Mouse (Mus musculus): Measurements from ENCODE around the gene Mpzl1. TPM values are rescaled to one million over a fixed set of nuclear protein-coding genes. Genes with fewer than 3 reads are reported as not detected.

The Mpzl1 gene
- polyA plus RNA-seq, 2 experiments = 19.4 to 24.6 TPM

DNA sequence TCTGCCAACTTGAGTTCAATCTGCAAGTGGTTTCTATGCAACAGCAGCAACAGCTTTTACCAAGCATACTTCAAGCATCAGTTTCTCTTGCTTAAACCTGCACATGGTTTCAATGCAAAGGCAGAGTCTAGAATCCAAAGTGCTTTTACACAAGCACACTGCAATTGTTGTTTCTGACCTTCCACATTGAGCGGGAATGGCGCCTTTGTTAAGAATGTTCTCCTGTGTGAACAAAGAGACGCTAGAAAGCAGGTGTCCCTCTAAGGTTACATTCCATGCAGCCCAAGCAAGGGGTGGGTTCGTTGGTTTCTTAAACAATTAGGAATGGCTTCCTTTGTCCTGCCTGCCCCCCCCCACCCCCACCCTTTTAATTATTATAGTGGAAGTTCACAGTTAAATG is 20.4 kb downstream of the Mpzl1 start:
- Histone ChIP-seq H3K27me3 (ENCODE audit: control insufficient read depth, insufficient read depth, low read length) (no peaks in the 10 kb centered on the region), H3K9me3 (ENCODE audit: control insufficient read depth, low read length) (no peaks in the 10 kb centered on the region), H3K4me1 (replicated peaks; ENCODE audit: control insufficient read depth in 2 of 2, insufficient read depth in 2 of 2, low read length in 1 of 2) (peaks cover 0 to 26% of the 10 kb centered on the region in 2 experiments; a peak in 2 of 4 replicates), H3K27ac (no peak overlapping the region), H3K9ac (replicated peaks) (no peak overlapping the region), H3K4me2 (ENCODE audit: low read depth) (no peak overlapping the region), H3K36me3 (replicated peaks; ENCODE audit: control insufficient read depth, insufficient read depth, low read depth) (no peaks in the 10 kb centered on the region), H3K4me3 (ENCODE audit: insufficient read depth in 1 of 2, low read depth in 2 of 2, low read length in 2 of 2) (no peak overlapping the region)
- WGBS (ENCODE audit: insufficient replicate concordance) = 78% methylated on average over 4 of the region's 4 CpGs
- ATAC-seq (ENCODE audit: insufficient read depth) (no peak), DNase-seq (ENCODE audit: low read depth in 3 of 3, low spot score in 3 of 3) (no peak)
- TF ChIP-seq EP300 (IDR thresholded peaks at IDR 0.05; ENCODE audit: low read depth) (no peak), CTCF (IDR thresholded peaks at IDR 0.05; ENCODE audit: low read depth) (no peak)

DNA sequence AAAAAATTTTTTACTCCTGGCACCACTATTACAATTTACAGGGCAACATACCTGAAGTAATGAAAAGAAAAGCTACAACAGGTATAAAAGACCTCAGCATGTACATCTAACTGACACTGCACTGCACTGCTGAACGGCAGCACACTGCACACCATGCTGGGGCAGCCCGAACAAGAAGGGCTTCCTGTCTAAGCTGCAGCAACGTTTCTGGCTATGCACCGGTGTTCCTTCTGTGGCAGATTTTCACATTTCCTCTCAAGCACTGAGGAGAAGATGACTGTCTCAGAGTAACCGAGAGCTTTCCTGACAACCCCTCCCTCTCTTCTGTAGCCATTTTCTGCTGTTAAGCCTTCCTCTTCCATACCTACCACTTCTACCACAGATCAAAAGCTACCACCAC is 21.6 kb downstream of the Mpzl1 start:
- Histone ChIP-seq H3K36me3 (replicated peaks; ENCODE audit: control insufficient read depth, insufficient read depth, low read depth) (no peaks in the 10 kb centered on the region), H3K4me3 (ENCODE audit: insufficient read depth in 1 of 2, low read depth in 2 of 2, low read length in 2 of 2) (no peak overlapping the region), H3K9me3 (ENCODE audit: control insufficient read depth, low read length) (no peaks in the 10 kb centered on the region), H3K9ac (replicated peaks) (no peak overlapping the region), H3K4me2 (ENCODE audit: low read depth) (no peak overlapping the region), H3K4me1 (replicated peaks; ENCODE audit: control insufficient read depth in 2 of 2, insufficient read depth in 2 of 2, low read length in 1 of 2) (peaks cover 0 to 19% of the 10 kb centered on the region in 2 experiments; a peak in 2 of 4 replicates), H3K27ac (no peak overlapping the region), H3K27me3 (ENCODE audit: control insufficient read depth, insufficient read depth, low read length) (no peaks in the 10 kb centered on the region)
- DNase-seq (ENCODE audit: low read depth in 3 of 3, low spot score in 3 of 3) = no peak
- no peak for ATAC-seq (ENCODE audit: insufficient read depth)
- 18% methylated on average over 5 of the region's 5 CpGs for WGBS (ENCODE audit: insufficient replicate concordance)
- TF ChIP-seq EP300 (IDR thresholded peaks at IDR 0.05; ENCODE audit: low read depth) (no peak), CTCF (IDR thresholded peaks at IDR 0.05; ENCODE audit: low read depth) (no peak)

DNA sequence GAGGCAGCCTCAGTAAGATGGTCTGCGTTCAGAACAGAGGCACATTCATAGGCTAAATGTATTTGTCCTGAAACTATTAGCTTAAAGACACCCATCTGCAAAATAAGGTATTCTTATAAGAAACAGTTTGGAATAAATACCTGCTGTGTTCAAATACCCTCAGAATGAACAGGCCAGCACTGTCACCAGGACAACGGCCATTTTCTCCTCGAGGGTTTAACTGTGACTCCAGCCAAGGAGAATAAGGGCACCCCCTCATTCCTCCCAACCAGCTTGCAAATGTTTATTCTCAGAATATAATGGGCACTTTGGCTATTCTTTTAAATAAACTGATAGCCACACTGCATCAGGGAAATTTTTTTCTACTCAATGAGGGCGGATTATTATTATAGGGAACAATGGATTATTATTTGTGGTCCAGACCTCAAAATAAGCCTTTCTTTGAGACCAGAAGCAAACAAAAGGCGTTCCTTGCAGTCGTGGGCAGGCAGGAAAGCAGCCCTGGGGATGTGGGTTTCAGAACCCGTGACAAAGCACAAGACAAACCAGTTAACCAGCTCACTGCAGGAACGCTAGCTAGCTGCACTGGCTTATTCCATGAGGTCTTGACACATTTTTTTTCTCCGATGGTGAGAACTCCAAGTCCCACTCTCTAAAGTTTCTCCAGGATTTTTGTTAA is 23.9 kb downstream of the Mpzl1 start:
- H3K27ac ChIP-seq = no peak overlapping the region
- DNase-seq (ENCODE audit: low read depth in 3 of 3, low spot score in 3 of 3) (no peak), ATAC-seq (ENCODE audit: insufficient read depth) (no peak)
- 49% methylated on average over 9 of the region's 9 CpGs for WGBS (ENCODE audit: insufficient replicate concordance)
- peaks cover 0 to 6% of the 10 kb centered on the region in 2 experiments; a peak in 2 of 4 replicates for H3K4me1 ChIP-seq (replicated peaks; ENCODE audit: control insufficient read depth in 2 of 2, insufficient read depth in 2 of 2, low read length in 1 of 2)
- no peaks in the 10 kb centered on the region for H3K9me3 ChIP-seq (ENCODE audit: control insufficient read depth, low read length)
- H3K4me2 ChIP-seq (ENCODE audit: low read depth) = no peak overlapping the region
- no peaks in the 10 kb centered on the region for H3K27me3 ChIP-seq (ENCODE audit: control insufficient read depth, insufficient read depth, low read length)
- no peak overlapping the region for H3K4me3 ChIP-seq (ENCODE audit: insufficient read depth in 1 of 2, low read depth in 2 of 2, low read length in 2 of 2)
- H3K9ac ChIP-seq (replicated peaks) = no peak overlapping the region
- TF ChIP-seq CTCF (IDR thresholded peaks at IDR 0.05; ENCODE audit: low read depth) = no peak
- no peak for TF ChIP-seq EP300 (IDR thresholded peaks at IDR 0.05; ENCODE audit: low read depth)
- no peaks in the 10 kb centered on the region for H3K36me3 ChIP-seq (replicated peaks; ENCODE audit: control insufficient read depth, insufficient read depth, low read depth)

DNA sequence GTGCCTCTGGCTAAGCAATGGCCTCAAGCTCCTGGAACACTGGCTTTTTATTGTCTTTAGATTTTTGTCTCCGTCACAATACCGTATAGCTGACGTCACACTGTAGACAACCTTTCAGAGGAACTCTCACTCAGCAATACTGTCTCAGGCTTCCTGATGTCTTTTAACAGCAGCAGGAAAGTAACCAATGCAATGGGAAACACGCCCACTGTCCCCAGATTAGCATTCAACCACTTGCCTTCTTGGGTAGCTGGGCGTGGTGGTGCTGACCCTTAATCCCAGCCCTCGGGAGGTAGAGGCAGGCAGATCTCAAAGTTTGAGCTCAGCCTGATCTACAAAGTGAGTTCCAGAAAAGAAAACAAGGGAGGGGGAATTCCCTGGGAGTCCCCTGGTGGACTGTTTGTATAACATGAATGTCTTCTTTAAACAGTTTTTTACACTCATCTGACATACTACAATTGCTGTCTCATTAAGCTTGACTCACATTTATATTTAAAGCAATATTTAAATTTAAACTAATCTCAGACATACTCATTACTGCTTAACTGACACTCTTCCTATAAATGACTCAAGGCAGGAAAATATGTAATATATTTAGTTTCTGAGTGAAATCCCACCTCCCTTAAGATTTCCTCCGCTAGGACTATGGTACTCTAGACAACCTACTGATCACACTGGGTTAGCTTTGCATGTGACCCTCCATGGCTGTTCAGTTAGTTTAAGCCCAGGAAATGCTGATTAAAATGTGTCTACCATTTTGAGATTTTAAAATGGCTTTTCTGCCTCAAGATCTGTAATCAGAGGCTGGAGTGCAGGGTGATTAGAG is 24.6 kb downstream of the Mpzl1 start:
- ATAC-seq (ENCODE audit: insufficient read depth) = peak; percentile 32; the same call in 1 of the 2 replicates
- 38% methylated on average over 7 of the region's 7 CpGs for WGBS (ENCODE audit: insufficient replicate concordance)
- H3K9me3 ChIP-seq (ENCODE audit: control insufficient read depth, low read length) = no peaks in the 10 kb centered on the region
- no peak overlapping the region for H3K9ac ChIP-seq (replicated peaks)
- no peak for DNase-seq (ENCODE audit: low read depth in 3 of 3, low spot score in 3 of 3)
- H3K4me3 ChIP-seq (ENCODE audit: insufficient read depth in 1 of 2, low read depth in 2 of 2, low read length in 2 of 2) = no peak overlapping the region
- H3K36me3 ChIP-seq (replicated peaks; ENCODE audit: control insufficient read depth, insufficient read depth, low read depth) = no peaks in the 10 kb centered on the region
- H3K4me2 ChIP-seq (ENCODE audit: low read depth) = no peak overlapping the region
- TF ChIP-seq CTCF (IDR thresholded peaks at IDR 0.05; ENCODE audit: low read depth) (no peak), EP300 (IDR thresholded peaks at IDR 0.05; ENCODE audit: low read depth) (no peak)
- peaks cover 0 to 6% of the 10 kb centered on the region in 2 experiments; a peak in 2 of 4 replicates for H3K4me1 ChIP-seq (replicated peaks; ENCODE audit: control insufficient read depth in 2 of 2, insufficient read depth in 2 of 2, low read length in 1 of 2)
- no peak overlapping the region for H3K27ac ChIP-seq
- no peaks in the 10 kb centered on the region for H3K27me3 ChIP-seq (ENCODE audit: control insufficient read depth, insufficient read depth, low read length)

DNA sequence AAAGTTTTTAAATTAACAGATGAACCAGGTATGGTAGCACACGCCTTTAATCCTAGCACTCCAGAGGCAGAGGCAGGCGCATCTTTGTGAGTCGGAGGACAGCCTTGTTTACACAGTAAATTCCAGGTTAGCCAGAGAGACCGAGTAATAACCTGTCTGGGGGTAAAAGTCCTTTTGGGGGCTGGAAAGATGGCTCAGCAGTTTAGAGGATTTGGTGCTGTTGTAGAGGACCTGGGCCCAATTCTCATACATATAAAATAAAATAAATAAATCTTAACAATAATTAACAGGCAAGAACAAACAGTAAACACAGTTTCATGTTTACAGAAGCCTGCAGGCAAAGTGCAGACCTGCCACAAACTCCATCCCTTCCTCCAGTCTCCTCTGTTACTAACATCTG is 25.4 kb downstream of the Mpzl1 start:
- Histone ChIP-seq H3K4me1 (replicated peaks; ENCODE audit: control insufficient read depth in 2 of 2, insufficient read depth in 2 of 2, low read length in 1 of 2) (peaks cover 0 to 6% of the 10 kb centered on the region in 2 experiments; a peak in 2 of 4 replicates), H3K9ac (replicated peaks) (no peak overlapping the region), H3K27ac (no peak overlapping the region), H3K4me2 (ENCODE audit: low read depth) (no peak overlapping the region), H3K9me3 (ENCODE audit: control insufficient read depth, low read length) (no peaks in the 10 kb centered on the region), H3K27me3 (ENCODE audit: control insufficient read depth, insufficient read depth, low read length) (no peaks in the 10 kb centered on the region), H3K4me3 (ENCODE audit: insufficient read depth in 1 of 2, low read depth in 2 of 2, low read length in 2 of 2) (no peak overlapping the region), H3K36me3 (replicated peaks; ENCODE audit: control insufficient read depth, insufficient read depth, low read depth) (no peaks in the 10 kb centered on the region)
- 66% methylated on average over 4 of the region's 4 CpGs for WGBS (ENCODE audit: insufficient replicate concordance)
- DNase-seq (ENCODE audit: low read depth in 3 of 3, low spot score in 3 of 3) = no peak
- no peak for TF ChIP-seq EP300 (IDR thresholded peaks at IDR 0.05; ENCODE audit: low read depth)
- no peak for TF ChIP-seq CTCF (IDR thresholded peaks at IDR 0.05; ENCODE audit: low read depth)
- no peak for ATAC-seq (ENCODE audit: insufficient read depth)

Measured in liver, embryonic 14.5 days (tissue).